Mouse (Mus musculus) heart, postnatal 0 days (tissue): ENCODE measurements around the gene Mdga1. TPM values are rescaled to one million over a fixed set of nuclear protein-coding genes. Genes with fewer than 3 reads are reported as not detected.

Source experiments
- ATAC-seq: fragments of 200-750 bp; cut with Nextera tagmentation; 2 replicates; pipeline ENCODE4 v1.8.0; 2017; ENCODE audit warnings: low read depth, moderate number of reproducible peaks, moderate library complexity; ENCODE audit not compliant: insufficient read depth
- DNase-seq: peaks from one replicate; pipeline ENCODE4 v3.0.0-alpha.2; 2016; ENCODE audit warnings: low spot score
- H3K27ac ChIP-seq: fragments of 300-500 bp; sonication (generic); 2 replicates; pipeline ENCODE4 v1.5.1; 2014; ENCODE audit warnings: low read depth, mild to moderate bottlenecking
- H3K27me3 ChIP-seq: fragments of 300-500 bp; sonication (generic); 2 replicates; pipeline ENCODE4 v1.6.1; 2014; ENCODE audit warnings: low read length, mixed read lengths; ENCODE audit not compliant: control insufficient read depth, insufficient read depth
- H3K36me3 ChIP-seq: fragments of 300-500 bp; sonication (generic); replicated peaks from 2 replicates; pipeline ENCODE4 v1.6.1; 2014; ENCODE audit warnings: low read length, mixed read lengths; ENCODE audit not compliant: control insufficient read depth, insufficient read depth
- H3K4me1 ChIP-seq: fragments of 300-500 bp; sonication (generic); 2 replicates; pipeline ENCODE4 v1.6.1; 2014; ENCODE audit warnings: antibody characterized with exemption; ENCODE audit not compliant: control insufficient read depth, insufficient read depth
- H3K4me2 ChIP-seq: fragments of 300-500 bp; sonication (generic); 2 replicates; pipeline ENCODE4 v1.6.1; 2014; ENCODE audit warnings: low read depth, mild to moderate bottlenecking, low read length, moderate library complexity
- H3K4me3 ChIP-seq: fragments of 300-500 bp; sonication (generic); 2 replicates; pipeline ENCODE4 v1.5.1; 2014; ENCODE audit warnings: low read depth, low read length
- H3K9ac ChIP-seq: fragments of 300-500 bp; sonication (generic); replicated peaks from 2 replicates; pipeline ENCODE4 v1.6.1; 2014; ENCODE audit warnings: low read depth, low read length, mixed read lengths
- H3K9me3 ChIP-seq: fragments of 300-500 bp; sonication (generic); replicated peaks from 2 replicates; pipeline ENCODE4 v1.6.1; 2016; ENCODE audit warnings: low read length; ENCODE audit not compliant: control insufficient read depth
- CTCF ChIP-seq: IDR thresholded peaks from 2 replicates; pipeline ENCODE4 v1.5.1; 2016; ENCODE audit warnings: antibody characterized with exemption, control low read depth, low read depth
- EP300 ChIP-seq: IDR thresholded peaks from 2 replicates; pipeline ENCODE4 v1.6.1; 2016; ENCODE audit warnings: antibody characterized with exemption, low read depth
- WGBS: fragments of 180-500 bp; shearing (Covaris S2); extraction: QIAGEN DNeasy Blood & Tissue Kit; methylation state at CpG from one replicate; pipeline ENCODE4 v1.1.7; 2014; 5-methylcytosine and 5-hydroxymethylcytosine counted together
- polyA plus RNA-seq: library from polyadenylated mRNA; unstranded; fragments of >200 nt; fragmentation: Nextera tagmentation; extraction: Ambion mirVana; gene quantifications from 2 replicates; pipeline ENCODE4 v1.2.1, GENCODE M21; 2015
- total RNA-seq: library from RNA; depleted of rRNA; stranded (reverse); fragments of >200 nt; gene quantifications from 2 replicates; pipeline ENCODE4 v1.2.3, GENCODE M21; 2014; ENCODE audit warnings: low replicate concordance

Gene Mdga1
- total and polyA plus RNA-seq, 2 experiments from 2014 or later = 4.9 to 9.5 TPM

DNA sequence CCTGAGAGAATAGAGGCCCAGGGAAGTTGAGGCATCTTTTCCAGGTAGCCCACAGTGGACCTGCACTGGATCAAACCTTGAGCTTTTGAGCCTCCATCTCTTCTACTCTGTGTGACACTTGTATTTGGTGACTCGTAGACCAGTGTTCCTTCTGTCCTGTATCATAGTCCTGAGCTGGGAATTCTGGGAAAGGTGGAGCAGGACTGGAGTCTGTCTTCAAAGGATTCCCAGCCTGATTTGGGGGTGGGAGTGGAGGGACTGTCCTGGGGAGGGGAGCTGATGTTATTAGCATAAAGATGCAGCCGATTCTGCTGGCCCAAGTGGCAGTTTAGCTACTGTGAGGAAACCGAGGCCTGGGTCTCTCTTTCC lies 50.4 kb downstream of the Mdga1 start:
- DNase-seq = no peak
- Histone ChIP-seq H3K36me3 (no peaks in the 10 kb centered on the region), H3K9ac (no peak overlapping the region), H3K27me3 (no peaks in the 10 kb centered on the region), H3K4me1 (0 out of 2 replicates have a peak, but pooled peaks cover 23% of the 10 kb centered on the region), H3K4me3 (no peak overlapping the region), H3K4me2 (no peak overlapping the region), H3K9me3 (no peaks in the 10 kb centered on the region), H3K27ac (no peak overlapping the region)
- TF ChIP-seq CTCF (no peak), EP300 (no peak)
- 55% methylated on average over 3 of the region's 3 CpGs for WGBS
- ATAC-seq = no peak

DNA sequence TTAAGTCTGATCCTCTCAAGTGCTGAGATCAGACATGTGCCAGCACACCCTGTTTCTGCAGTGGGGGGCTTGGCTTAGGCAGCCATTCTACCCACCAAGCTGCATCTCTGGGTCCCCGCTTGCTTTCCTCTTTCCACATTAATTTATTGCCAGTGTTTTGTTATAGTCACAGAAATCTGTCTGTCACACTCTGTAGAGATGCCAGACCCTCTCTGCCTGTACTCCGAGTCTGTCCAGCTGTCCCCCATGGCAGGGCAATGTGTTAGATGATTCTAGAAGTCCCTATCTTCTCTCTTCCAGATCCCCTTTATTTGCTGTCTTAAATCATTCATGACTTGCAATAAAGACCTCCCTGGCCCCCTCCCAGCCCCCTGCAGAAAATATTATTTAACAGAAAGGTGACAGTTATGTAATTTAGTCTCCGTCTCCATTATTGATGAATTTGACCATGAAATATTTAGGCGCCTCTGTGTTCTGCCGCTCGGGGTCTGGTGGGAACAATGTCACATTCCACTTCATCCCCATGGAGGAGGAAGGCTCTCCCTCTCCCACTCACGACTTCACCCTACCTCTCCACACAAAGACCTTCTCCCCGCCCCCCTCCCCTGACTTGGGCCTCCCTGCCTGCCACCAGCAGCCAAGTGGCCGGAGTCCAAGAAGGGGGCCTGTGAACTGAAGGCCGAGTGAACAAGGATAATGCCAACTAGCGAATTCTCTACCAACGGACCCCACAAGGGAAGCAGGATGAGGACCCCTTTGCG lies 50.9 kb downstream of the Mdga1 start:
- 60% methylated on average over 13 of the region's 13 CpGs for WGBS
- Histone ChIP-seq H3K4me1 (0 out of 2 replicates have a peak, but pooled peaks cover 23% of the 10 kb centered on the region), H3K27ac (no peak overlapping the region), H3K4me3 (no peak overlapping the region), H3K36me3 (no peaks in the 10 kb centered on the region), H3K9ac (no peak overlapping the region), H3K4me2 (no peak overlapping the region), H3K9me3 (no peaks in the 10 kb centered on the region), H3K27me3 (no peaks in the 10 kb centered on the region)
- no peak for TF ChIP-seq EP300
- no peak for TF ChIP-seq CTCF
- DNase-seq (no peak), ATAC-seq (no peak)

DNA sequence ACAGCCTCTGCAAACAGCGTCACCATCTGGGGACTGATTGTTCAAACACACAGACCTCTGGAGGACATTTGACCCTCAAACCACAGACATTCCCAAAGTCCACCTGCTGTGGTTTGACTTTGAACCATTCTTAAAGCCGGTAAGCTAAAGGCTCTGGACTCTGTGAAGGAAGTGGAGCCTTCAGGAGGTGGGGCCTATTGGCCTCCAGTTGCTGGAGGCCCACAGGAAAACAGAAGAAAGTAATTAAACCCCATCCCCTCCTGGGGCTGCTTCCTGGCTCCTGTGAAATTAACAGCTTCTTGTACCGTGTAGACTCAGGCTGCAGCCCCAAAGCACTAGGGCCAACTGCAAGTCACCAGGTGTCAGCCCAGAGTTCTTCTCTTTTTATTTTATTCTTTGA lies 52.9 kb downstream of the Mdga1 start:
- TF ChIP-seq EP300 (no peak), CTCF (no peak)
- no peaks in the 10 kb centered on the region for H3K27me3 ChIP-seq
- H3K9ac ChIP-seq = no peak overlapping the region
- DNase-seq (no peak), ATAC-seq (no peak)
- H3K9me3 ChIP-seq = no peaks in the 10 kb centered on the region
- 33% methylated on average over 3 of the region's 3 CpGs for WGBS
- H3K4me2 ChIP-seq = no peak overlapping the region
- H3K36me3 ChIP-seq = no peaks in the 10 kb centered on the region
- no peak overlapping the region for H3K27ac ChIP-seq
- 0 out of 2 replicates have a peak, but pooled peaks cover 23% of the 10 kb centered on the region for H3K4me1 ChIP-seq
- no peak overlapping the region for H3K4me3 ChIP-seq

- 77% methylated on average over 10 of the region's 10 CpGs for WGBS
- H3K4me2 ChIP-seq = no peak overlapping the region
- H3K27me3 ChIP-seq = no peaks in the 10 kb centered on the region
- ATAC-seq (no peak), DNase-seq (no peak)
- H3K36me3 ChIP-seq = no peaks in the 10 kb centered on the region
- no peak overlapping the region for H3K4me3 ChIP-seq
- H3K9ac ChIP-seq = no peak overlapping the region
- H3K27ac ChIP-seq = no peak overlapping the region
- no peaks in the 10 kb centered on the region for H3K9me3 ChIP-seq
- H3K4me1 ChIP-seq = 0 out of 2 replicates have a peak, but pooled peaks cover 17% of the 10 kb centered on the region
- no peak for TF ChIP-seq CTCF
- no peak for TF ChIP-seq EP300
Measured at GRCm38 (mm10) chr17:29915820-29916219, 54.1 kb downstream of the Mdga1 start.

GRCm38 (mm10) chr17:29913301-29913965 lies 56.5 kb downstream of the Mdga1 start:
- no peak for ATAC-seq
- H3K4me3 ChIP-seq = no peak overlapping the region
- no peaks in the 10 kb centered on the region for H3K9me3 ChIP-seq
- no peaks in the 10 kb centered on the region for H3K27me3 ChIP-seq
- H3K27ac ChIP-seq = no peak overlapping the region
- DNase-seq = no peak
- H3K9ac ChIP-seq = no peak overlapping the region
- no peak for TF ChIP-seq CTCF
- no peak for TF ChIP-seq EP300
- WGBS = 87% methylated on average over 16 of the region's 16 CpGs
- H3K36me3 ChIP-seq = no peaks in the 10 kb centered on the region
- H3K4me2 ChIP-seq = no peak overlapping the region
- H3K4me1 ChIP-seq = no peaks in the 10 kb centered on the region
